Mouse (Mus musculus): ENCODE data around the gene Tsc22d3.

DNA sequence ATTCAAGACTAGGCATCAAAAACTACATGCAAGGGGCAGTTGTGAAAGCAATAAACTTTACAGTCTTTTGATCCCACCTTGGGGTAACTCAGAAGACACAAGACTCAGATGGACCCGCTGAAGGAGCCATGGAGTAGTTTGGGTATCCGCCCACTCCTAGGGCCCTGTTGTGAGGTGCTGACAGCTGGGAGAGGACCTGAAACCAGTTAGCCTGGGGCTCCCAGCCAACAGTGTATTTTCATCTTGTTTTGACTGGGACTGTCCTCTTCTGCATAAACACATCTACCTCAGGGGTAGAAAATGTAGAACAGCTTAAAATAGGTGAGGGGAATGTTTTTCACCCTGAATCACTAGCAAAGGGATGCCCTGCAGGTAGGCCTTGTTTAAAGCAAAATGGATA lies 44.5 kb downstream of the Tsc22d3 start:
- TF ChIP-seq CTCF (IDR thresholded peaks at IDR 0.05; ENCODE audit: low read depth) (no peak), EP300 (IDR thresholded peaks at IDR 0.05; ENCODE audit: low read depth) (no peak)

Measured in heart, postnatal 0 days (tissue).